ENCODE assay signal across 21 mouse cellular contexts in genomic region chr9:49470946-49471345, GRCm38 (mm10). TPM values are rescaled to one million over a fixed set of nuclear protein-coding genes. Genes with fewer than 3 reads are reported as not detected.
"Had no signal": no experiment of that assay in that cellular context is flagged by ENCODE, and none has a peak within 500 bp of the region (broad histone marks: within the 10 kb centered on the region; RNA-seq: fewer than 3 reads in every experiment).

No protein-coding gene starts in this region.

- H3K36me3 ChIP-seq: kidney, embryonic 15.5 days; limb, embryonic 12.5 days; liver, embryonic 13.5 days; midbrain, embryonic 12.5 days; neural tube, embryonic 12.5 days; stomach, embryonic 15.5 days had no signal

- H3K27me3 ChIP-seq: kidney, embryonic 15.5 days; limb, embryonic 12.5 days; liver, embryonic 13.5 days; megakaryocyte, embryonic 14.5 days; midbrain, embryonic 12.5 days; neural tube, embryonic 12.5 days; stomach, embryonic 15.5 days had no signal

- H3K27ac ChIP-seq: kidney, embryonic 15.5 days; limb, embryonic 12.5 days; liver, embryonic 13.5 days; macrophage; midbrain, embryonic 12.5 days; neural tube, embryonic 12.5 days; stomach, embryonic 15.5 days had no signal

- H3K9me3 ChIP-seq: kidney, embryonic 15.5 days; limb, embryonic 12.5 days; liver, embryonic 13.5 days; megakaryocyte, embryonic 14.5 days; midbrain, embryonic 12.5 days; neural tube, embryonic 12.5 days; stomach, embryonic 15.5 days had no signal

- H3K9ac ChIP-seq: kidney, embryonic 15.5 days; limb, embryonic 12.5 days; liver, embryonic 13.5 days; liver, postnatal 0 days; midbrain, embryonic 12.5 days; neural tube, embryonic 12.5 days; stomach, embryonic 15.5 days had no signal

- ATAC-seq: liver, postnatal 0 days had no signal

- H3K4me2 ChIP-seq: kidney, embryonic 15.5 days; limb, embryonic 12.5 days; liver, embryonic 13.5 days; midbrain, embryonic 12.5 days; neural tube, embryonic 12.5 days; stomach, embryonic 15.5 days had no signal

- H3K4me3 ChIP-seq: kidney, embryonic 15.5 days; limb, embryonic 12.5 days; liver, embryonic 13.5 days; megakaryocyte, embryonic 14.5 days; midbrain, embryonic 12.5 days; neural tube, embryonic 12.5 days; stomach, embryonic 15.5 days had no signal

- DNase-seq: kidney, adult 2 months; kidney, postnatal 25 days; layer of hippocampus, adult 9-11 months; liver; liver, embryonic 13.5 days; liver, postnatal 0 days; right cerebral cortex, postnatal 14 days; thymus, adult 2 months; thymus, postnatal 25 days had no signal

- H3K4me1 ChIP-seq: kidney, embryonic 15.5 days; limb, embryonic 12.5 days; liver, embryonic 13.5 days; megakaryocyte, embryonic 14.5 days; midbrain, embryonic 12.5 days; neural tube, embryonic 12.5 days; stomach, embryonic 15.5 days had no signal

RNA-seq across cellular contexts. Expression of gene Ankk1, which starts 44.1 kb away (rescaled TPM):
- total RNA-seq: layer of hippocampus, adult 18-20 months; left cerebral cortex, postnatal 36 days; monocyte, adult 5-6 weeks had no signal
- polyA plus RNA-seq: kidney, adult 2 months; kidney, embryonic 15.5 days; limb, embryonic 12.5 days; liver, embryonic 13.5 days; liver, postnatal 0 days; lung, embryonic 16.5 days; macrophage; midbrain, embryonic 12.5 days; neural tube, embryonic 12.5 days; spleen, adult 2 months had no signal
